Mouse (Mus musculus) T-cell, adult 2 months (primary cell): ENCODE measurements around the gene Ap5b1.

Experiments
- DNase-seq: peaks from one replicate; pipeline ENCODE4 v3.0.0; 2022; ENCODE audit warnings: low spot score

Ap5b1 gene

DNA sequence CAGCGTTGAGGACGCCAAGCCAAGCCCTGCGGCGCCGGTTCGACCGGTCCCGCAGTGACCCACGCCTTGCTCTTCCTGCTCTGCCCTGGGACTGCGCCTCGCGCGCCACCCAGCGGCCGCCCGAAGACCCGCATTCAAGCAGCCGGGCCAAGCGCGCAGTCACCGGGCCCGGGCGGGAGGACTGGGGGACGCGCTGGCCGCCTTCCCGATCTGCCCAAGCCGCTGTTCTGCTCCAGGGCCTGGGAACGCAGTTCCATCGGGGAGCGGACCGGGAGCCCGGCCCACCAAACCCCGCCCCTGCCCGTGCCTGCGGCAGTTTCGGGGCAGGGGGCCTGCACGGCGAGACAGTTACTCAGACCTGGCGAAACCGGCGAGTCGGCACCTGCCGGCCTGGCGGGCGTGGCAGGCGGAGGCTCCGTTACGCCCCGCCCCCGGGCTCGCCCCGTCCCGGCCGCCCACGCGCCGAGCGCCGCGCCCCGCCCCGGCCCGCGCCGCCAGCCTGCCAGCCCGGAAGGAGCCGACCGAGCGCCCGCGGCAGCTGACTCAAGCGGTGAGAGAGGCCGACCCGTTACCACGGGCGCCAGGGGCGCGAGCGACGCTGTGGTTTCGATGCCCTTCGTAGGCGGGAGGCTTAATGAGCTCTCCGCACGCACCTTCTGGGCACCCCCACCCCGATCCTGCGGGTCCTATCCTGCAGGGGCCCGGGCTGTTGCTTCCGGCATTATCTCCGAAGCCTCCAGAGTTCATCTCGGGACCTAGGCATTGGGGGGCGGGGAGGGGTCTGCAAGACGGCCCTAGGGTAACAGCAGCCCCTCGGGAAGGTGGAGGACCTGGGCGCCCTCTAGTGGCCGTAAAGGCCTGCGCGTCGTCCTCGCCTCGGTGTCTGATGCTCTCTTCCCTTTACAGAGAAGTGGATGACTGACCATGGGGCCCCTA lies at the start of gene Ap5b1:
TSS of gene Ap5b1 (plus strand) at position 492 of the 936 bp plus-strand sequence.
- DNase-seq = peak; percentile 85

DNA sequence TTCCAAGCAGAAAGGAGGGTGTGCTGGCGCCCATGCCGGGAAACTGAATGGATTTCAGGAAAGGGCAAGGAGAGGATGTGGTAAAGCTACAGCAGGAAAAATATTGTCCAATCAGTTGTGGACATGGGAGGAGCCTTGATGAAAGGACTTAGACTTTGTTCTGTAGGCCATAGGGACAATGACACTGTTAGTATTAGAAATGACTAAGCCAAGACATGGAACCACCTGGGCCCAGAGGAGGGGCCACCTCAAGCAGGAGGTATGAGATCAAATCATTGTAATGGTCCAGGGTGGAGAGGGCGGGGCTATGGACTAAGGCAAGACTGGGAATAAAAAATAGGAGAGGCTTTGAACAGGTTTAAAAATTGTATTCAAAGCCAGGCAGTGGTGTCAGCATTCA lies 49.1 kb upstream of the Ap5b1 start:
- no peak for DNase-seq

DNA sequence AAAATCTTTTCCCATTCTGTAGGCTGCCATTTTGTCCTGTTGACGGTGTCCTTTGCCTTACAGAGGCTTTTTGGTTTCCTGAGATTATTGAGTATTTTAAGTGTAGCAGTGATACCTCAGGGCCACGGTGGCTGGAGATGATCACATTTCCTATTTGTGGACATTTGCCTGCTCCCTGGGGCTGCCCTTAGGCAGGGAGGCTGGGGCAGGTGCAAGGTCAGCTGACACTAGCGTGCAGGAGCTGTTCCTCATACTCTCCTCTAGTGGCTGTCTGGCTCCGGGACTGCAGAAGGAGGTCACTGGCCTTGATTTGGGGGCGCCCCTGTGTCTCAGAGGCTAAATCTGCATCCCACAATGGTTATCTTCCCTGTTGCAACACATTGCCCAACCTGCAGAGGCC lies 42.6 kb upstream of the Ap5b1 start:
- DNase-seq = no peak

DNA sequence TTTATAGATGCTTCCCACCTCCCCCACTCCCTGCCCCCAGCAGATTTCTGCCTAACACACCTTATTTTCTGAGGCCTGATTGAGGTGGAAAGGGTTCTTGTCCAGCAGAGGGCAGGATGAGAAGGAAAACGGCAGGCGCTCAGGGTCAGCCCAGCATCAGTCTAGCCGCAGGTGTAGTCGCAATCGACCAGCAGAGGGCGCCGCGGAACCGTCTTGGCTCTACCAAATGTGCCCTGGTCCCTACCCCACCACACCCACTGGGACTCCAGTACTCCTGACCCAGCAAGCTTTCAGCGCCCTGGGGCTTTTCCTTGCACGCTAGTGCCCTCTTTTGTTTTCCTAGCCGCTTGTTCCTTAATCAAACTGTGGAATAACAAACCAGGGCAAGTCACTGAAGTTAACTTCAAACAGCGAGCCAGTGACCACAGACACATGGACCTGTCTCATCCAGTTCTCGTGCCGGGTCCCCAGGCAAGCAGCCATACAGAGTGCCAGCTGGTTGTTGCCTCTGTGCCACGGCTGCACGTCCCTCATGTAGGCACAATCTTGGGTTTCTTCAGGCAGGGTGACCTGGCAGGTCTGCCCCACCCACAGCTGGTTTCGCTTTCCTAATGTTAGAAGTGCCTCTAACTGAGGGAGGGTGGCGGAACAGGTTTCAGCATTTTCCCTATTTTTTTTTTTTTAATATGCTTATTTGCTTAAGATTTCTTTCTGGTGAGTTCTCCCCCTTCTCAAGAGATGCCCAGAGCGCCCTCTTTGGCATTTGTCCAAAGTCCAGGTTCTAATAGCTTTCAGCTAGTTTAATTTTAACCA lies 38.3 kb upstream of the Ap5b1 start:
- peak; percentile 88 for DNase-seq

DNA sequence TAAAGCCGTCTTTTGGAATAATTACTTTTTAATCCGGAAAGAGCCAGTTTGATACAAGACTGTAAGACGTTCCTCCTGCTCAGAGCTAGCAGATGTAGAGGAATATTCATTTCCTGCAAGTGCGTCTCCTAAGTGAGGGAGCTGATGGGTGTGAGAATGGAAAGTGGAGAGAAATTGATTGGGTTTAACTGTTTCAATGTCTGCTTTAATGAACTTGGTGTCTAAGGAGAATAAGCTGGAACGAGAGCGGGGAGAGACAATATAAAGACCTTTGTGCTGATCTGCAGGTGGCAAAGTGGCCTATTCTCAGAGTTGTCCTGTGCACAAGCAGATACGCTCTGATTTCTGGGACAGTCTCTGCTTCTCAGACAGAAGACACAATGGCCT lies 37.7 kb upstream of the Ap5b1 start:
- DNase-seq = no peak

DNA sequence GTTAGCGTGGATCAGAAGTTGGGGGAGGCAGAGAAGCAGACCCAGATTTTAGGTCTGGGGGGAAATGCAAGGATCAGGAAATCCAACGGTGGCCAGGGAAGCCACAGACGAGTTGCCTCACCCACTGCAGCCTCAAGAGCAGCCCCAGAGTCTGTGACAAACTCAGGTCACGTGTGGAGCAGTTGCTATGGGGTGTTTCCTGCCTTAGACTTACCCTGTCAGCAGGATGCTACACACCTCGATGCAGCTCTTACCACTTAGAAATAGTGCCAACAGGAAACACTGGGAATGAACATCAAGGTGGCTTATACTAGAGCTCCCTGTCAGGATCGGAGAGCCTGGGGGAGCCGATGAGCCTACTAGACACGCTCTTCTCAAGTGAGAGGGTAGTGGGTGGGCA lies 35.3 kb upstream of the Ap5b1 start:
- peak; percentile 62 for DNase-seq

DNA sequence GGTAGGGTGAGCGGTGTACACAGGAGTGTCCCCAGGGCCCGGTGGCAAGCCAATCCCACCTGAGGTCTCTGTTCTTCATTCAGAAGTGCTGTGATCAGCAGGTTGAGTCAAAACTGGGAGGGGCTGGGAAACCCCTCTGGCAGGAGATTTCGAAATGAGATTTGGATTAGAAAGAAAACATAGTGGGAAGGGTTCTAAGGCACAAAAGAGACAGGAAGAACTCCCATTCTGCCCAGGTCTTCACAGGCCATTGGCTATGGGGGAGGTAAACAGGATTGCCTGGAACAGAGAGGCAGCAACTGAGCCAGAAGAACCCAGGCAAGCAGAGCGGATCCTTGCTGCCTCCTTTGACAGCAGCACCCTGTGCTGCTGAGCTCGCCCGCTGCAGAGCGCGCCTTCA lies 29.0 kb upstream of the Ap5b1 start:
- DNase-seq = no peak

DNA sequence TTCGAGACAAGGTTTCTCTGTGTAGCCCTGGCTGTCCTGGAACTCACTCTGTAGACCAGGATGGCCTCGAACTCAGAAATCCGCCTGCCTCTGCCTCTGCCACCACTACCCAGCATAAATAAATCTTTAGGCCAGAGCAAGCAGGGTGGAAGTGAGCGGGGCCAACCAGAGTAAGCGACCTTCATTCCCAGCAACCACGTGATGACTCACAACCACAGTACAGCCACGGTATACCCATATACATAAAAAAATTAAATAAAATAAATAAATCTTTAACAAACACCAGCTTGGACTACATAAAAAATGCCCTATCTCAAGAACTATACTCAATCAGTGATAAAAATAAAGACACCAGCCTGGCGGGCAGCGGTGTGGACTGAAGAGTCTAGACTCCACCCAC lies 24.5 kb upstream of the Ap5b1 start:
- DNase-seq = no peak

DNA sequence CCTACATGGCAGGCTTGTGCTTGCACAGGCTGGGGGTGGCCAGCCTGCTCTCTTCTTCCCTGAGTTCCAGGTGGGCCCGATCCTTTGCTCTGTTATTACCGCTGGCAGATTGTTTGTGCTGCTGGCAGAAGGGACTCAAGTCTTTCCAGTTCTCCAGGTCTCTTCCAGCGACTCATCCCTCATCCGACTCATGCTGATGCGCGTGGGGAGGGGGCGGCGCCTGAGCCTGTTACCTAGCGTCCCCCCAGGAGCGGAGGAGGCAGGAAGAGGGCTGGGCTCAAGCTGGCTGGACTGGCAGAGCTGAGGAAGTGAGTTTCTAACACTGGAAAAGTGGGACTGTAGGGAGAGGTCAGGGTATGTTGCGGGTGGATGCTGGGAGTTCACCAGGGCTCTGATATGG lies 23.8 kb upstream of the Ap5b1 start:
- DNase-seq = no peak

DNA sequence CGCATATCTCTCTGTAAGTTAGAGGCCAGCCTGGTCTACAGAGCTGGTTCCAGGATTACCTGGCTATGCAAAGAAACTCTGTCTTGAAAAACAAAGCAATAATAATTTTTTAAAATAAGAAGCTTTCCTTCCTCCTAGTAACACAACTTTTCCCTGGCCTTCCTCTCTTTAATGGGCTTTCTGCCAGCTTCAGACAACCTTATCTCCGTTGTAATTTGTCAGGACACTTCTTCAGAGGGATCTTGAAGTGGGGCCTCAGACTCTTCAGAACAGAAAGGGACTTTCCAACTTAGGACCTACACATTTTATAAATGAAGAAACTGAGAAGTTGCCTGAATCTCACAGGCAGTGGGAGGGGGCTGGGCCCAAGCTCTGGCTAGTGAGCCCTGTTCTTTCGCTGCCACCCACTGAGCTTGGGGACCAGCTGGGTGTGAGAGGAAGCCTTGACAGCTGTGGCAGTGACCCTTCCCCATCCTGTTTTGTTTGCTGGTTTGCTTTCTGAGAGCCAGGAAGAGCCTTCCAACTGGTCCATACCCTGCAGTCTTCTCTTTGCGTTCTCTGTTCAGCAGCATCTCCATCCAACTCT lies 20.3 kb upstream of the Ap5b1 start:
- DNase-seq = no peak

DNA sequence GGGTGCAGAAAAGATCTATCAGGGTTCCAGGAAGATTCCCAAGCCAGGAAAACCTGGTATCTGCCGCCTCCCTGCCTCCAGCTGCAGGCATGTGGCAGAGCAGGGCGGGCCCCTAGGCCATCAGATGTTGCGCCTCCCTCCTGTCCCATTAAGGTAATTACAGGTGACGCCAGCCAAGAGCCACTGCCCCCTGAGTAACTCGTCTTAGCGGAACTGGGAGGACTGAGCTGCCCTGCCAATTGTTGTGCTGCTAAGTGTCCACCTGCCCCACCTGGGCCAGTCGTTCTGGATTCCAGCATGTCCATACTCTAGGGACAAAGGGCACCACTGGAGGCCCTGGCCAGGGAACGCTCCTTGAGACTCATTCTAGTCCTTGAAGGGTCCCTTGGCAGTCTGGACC lies 14.0 kb upstream of the Ap5b1 start:
- DNase-seq = no peak

DNA sequence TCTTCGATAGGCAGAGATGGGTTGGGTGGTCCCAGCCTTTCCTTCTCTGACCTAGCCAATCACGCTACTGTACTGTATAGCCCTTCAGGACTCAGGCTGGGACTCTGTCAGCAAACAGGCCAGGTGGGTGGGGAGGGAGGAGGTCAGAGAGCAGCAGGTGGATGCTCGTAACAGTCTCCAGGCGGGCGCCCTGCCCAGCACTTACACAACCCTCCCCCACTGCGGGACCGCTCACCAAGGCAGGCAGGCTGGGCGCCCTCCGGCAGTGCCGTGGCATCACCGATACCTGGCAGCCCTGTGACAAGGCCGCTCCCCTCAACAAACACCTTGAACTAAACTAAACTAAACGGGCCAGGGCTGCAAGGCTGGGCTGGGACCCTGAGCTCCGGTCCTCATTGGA lies 13.6 kb upstream of the Ap5b1 start:
- no peak for DNase-seq

DNA sequence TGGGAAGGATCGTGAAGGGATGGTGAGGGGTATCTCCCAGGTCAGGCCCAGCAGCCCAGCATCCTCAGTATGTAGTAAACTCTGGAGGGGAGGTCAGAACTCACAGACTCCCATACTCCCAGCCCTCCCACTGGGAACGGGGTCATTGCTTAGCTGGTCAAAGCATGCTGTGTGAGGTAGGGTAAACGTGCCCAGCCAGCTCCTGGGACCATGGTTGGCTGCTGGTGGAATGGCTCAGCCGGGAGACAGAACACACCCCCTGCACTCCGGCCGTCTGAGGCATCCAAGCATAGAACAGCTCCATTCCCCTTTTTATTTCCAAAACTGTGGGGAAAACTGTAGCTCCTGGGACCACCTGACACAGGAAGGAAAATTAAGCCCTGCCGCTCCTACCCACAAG lies 9.7 kb upstream of the Ap5b1 start:
- no peak for DNase-seq

DNA sequence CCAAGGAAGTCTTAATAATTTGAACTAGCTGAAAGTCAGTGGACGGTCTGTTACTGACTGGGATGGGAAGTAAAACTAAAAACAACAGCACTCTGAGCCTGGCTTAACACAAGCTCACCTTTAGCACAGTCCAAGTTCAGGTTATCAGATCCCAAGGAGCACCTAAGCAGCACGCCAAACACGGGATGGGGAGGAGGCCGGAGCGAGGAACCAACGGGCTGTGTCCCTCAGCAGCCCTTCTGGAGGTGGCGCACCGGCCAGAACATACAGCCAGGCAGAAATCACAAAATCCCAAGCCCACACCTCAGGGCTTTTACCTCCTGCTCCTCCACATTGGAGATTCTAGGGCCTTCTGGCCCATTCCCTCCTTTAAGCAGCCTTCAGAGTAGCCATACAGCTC lies 9.1 kb upstream of the Ap5b1 start:
- no peak for DNase-seq

DNA sequence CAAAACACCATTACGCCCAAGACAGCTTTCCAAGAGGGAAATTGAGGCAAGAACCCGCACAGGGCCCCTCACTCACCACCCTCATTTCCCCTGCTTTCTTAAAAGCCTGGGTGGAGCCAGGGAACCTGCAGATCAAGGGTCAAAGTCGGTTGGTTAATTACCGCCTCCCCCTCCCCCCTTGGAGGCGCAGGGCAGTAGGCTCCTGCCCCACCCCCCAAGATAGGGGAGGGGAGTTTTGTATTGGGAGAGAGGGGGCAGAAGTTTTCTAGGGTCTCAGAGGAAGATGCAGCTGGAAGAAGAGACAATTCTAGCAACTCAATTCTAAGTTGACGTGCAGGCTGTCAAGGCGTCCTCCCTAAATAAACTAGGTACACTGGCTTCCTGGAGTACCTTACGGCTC lies 8.6 kb upstream of the Ap5b1 start:
- DNase-seq = no peak

DNA sequence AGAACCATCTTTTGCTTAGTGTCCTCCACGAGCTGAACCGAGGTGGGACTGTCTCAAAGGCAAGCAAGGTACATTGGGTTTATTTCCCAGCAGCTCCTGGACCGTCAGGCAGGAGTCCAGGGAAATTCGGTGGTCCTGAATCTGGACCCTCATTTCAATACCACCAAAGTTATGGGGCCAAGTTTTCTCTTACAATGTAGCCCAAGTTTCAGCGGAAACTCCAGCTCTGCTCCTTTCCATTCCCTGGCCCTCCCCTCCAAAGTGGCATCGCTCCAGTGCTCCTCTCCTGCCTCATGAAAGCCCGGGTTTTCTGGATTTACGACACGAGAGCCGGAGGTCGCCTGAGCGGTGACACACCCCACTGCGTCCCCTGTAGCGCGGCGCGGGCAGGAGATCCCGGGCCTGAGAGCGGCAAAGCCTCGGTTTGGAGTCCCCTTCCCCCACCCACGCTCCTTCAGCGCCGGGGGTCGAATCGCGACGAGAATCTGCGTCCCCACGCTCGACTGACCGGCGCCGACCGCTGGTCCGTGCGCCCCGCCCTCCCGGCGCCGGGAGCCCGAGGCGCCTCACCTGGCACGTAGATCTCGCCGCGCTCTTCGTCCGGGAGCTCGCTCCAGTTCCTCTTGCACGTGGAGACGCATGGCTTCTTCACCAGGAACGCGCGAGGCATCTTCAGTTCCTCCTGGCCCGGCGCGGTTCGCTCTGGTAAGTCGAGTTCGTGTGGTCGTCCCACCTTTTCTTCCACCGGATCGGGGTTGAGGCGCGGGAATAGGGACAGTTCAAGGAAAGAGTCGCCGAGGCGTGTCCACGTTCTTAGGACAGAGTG lies 8.0 kb upstream of the Ap5b1 start:
- DNase-seq = no peak

DNA sequence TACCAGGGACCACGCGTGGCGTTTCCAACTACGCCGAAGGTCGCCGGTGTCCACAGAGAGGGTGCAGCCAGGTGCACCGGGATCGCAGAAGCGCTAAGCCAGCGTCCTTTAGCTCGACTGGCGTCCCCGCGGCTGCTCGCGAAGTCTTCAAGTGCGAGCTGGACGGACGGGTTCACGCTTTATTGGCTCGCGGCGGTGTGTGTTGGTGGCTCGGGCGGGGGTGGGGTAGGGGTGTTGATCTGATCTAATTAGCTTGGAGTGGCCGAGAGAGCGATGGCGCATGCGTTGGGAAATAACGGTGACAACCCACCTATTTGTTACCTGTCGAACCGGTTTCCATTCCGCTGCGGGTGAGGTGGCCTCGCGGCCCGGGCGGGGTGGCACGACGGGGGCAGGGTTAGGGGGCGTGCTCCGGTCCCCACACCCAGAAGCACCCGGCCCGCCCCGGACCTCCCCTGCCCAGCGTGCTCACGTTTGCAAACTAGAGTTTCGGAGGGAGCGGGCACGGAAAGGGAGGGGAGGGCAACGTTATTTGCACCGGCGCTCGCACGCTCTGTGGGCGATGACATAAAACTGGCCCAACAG lies 7.3 kb upstream of the Ap5b1 start, which contains the start of gene Ovol1:
TSS of gene Ovol1 (minus strand) at position 190 of the 585 bp plus-strand sequence.
- peak; percentile 19 for DNase-seq

DNA sequence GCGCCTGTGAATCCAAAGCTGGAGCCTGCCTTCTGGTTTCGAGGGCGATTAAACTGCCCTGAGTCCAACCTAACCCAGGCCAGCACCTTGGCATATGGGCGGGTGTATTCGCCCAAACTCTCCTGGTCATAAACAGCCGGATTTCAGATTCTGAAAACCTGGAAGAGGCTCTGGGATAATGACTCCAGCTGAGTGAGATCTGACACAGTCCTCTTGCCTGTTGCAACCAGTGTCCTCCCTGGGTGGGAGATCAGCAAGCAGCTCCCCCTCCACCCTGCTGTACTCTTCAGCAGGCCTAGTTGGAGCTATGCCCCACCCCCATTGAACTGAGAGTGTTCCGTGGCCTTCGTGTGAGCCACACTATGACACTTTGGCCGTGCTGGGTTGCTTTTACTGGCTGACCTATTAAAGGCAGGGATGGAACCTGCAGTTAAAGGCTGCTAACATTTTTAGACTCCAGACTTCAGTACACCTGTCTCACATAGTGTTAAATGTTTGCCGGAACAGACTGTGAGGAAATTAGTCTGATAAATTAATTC lies 6.5 kb upstream of the Ap5b1 start:
- no peak for DNase-seq

DNA sequence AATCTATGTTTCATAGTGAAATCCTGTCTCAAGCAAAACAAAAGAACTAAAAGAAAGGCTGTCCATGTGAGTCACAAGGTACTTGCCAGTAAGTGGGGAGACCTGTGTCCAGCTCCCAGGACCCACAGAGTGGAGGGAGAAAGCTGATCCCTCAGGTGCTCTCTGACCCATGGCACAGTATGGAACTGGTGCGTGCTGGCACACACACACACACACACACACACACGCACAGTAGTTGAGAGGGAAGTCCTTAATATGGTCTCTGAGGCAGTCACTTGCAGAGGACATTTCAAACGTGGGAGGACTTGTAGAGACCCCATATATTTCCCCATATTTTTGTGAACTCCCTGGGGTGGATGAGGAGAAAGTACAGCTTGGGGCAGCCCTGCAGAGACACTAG lies 5.9 kb upstream of the Ap5b1 start:
- DNase-seq = no peak

DNA sequence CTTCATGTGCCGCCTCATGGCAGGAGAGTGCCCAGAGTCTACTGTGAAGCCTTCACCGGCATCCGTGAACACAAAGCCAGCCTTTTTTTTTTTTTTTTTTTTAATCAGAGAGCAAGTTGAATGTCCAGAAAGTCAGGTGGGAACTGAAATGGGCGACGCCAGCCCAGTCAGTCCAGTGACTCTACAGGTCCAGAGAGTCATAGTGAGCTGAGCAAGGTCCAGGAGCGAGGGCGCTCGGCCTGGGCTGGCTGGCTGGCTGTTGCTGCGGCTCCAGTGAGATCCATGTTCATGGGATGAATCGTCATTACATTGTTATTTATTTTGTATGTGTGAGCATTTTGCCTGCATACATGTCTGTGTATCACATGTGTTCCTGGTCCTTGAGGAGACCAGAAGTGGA lies 5.0 kb upstream of the Ap5b1 start:
- no peak for DNase-seq

DNA sequence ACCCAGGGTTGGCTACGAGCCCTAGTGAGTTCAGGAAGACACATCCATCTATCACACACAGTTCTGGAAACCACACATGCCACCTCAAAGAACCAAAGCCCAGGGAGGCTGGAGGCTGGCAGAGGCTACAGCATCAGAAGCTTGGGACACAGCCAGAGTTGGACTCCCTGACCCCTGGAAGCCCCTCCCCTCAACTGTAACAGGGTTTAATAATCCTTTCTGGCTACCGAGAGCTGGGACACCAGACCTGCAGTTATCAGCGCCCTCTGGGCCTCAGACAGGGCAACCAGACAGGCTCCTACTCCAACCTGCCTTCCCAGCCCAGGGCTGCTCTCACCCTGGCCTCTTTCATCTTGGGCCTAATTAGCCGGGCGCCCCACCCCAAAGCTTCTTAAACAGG lies 1.5 kb upstream of the Ap5b1 start:
- no peak for DNase-seq
